Mouse (Mus musculus): ENCODE data around the gene Cyb561d2.
A peak's percentile ranks its signal among the peaks of the same experiment; 100 is the strongest.

Gene Cyb561d2

GRCm38 (mm10) chr9:107571534-107572326 is 29.7 kb upstream of the Cyb561d2 start:
- no peak for DNase-seq

- no peak for DNase-seq
These were observed 28.9 kb upstream of the Cyb561d2 start for GRCm38 (mm10) chr9:107570845-107571244.

GRCm38 (mm10) chr9:107570016-107570415 is 28.0 kb upstream of the Cyb561d2 start:
- peak; percentile 50 for DNase-seq

GRCm38 (mm10) chr9:107569270-107569669 is 27.3 kb upstream of the Cyb561d2 start:
- DNase-seq: no peak

GRCm38 (mm10) chr9:107568331-107569261 is 26.6 kb upstream of the Cyb561d2 start:
- DNase-seq: peak; percentile 92

GRCm38 (mm10) chr9:107567702-107568319 is 25.8 kb upstream of the Cyb561d2 start, which contains the start of gene Hyal2:
Gene Hyal2 (plus strand): TSS chr9:107567945.
- DNase-seq: peak; percentile 86

- peak; percentile 69 for DNase-seq
These were observed 24.9 kb upstream of the Cyb561d2 start for GRCm38 (mm10) chr9:107566855-107567254.

GRCm38 (mm10) chr9:107566041-107566709 is 24.2 kb upstream of the Cyb561d2 start:
- DNase-seq: peak; percentile 95

- peak; percentile 62 for DNase-seq
These were observed 23.6 kb upstream of the Cyb561d2 start for GRCm38 (mm10) chr9:107565556-107565955.

GRCm38 (mm10) chr9:107563029-107563581 is 21.1 kb upstream of the Cyb561d2 start, which contains the start of gene Tusc2:
Gene Tusc2 (plus strand): TSS chr9:107563255.
- DNase-seq: peak; percentile 96

- DNase-seq: no peak
These were observed 14.4 kb upstream of the Cyb561d2 start for GRCm38 (mm10) chr9:107556346-107556745.

GRCm38 (mm10) chr9:107555701-107556100 is 13.7 kb upstream of the Cyb561d2 start:
- no peak for DNase-seq

GRCm38 (mm10) chr9:107555031-107555457 is 13.1 kb upstream of the Cyb561d2 start:
- peak; percentile 82 for DNase-seq

- DNase-seq: peak; percentile 98
These were observed 12.4 kb upstream of the Cyb561d2 start for GRCm38 (mm10) chr9:107554319-107554825.

GRCm38 (mm10) chr9:107553541-107554318 is 11.7 kb upstream of the Cyb561d2 start:
- DNase-seq: peak; percentile 69

- DNase-seq: no peak
These were observed 10.8 kb upstream of the Cyb561d2 start for GRCm38 (mm10) chr9:107552690-107553393.

- DNase-seq: peak; percentile 41
These were observed 9.9 kb upstream of the Cyb561d2 start for GRCm38 (mm10) chr9:107551890-107552355.

GRCm38 (mm10) chr9:107551117-107551889 is 9.3 kb upstream of the Cyb561d2 start, which contains the start of gene Rassf1:
Gene Rassf1 (plus strand): TSS chr9:107551555.
- peak; percentile 87 for DNase-seq

GRCm38 (mm10) chr9:107550491-107551116 is 8.6 kb upstream of the Cyb561d2 start:
- DNase-seq: peak; percentile 75
